Mouse (Mus musculus) megakaryocyte, embryonic 14.5 days (primary cell): ENCODE measurements around the gene Celf2. TPM values are rescaled to one million over a fixed set of nuclear protein-coding genes. Genes with fewer than 3 reads are reported as not detected.
A peak's percentile ranks its signal among the peaks of the same experiment; 100 is the strongest.

Experiments used
- H3K27me3 ChIP-seq: replicated peaks from 2 replicates; pipeline ENCODE3; 2012; ENCODE audit warnings: inconsistent platforms
- H3K36me3 ChIP-seq: replicated peaks from 2 replicates; pipeline ENCODE3; 2012; ENCODE audit warnings: low read length, inconsistent platforms, mixed read lengths
- H3K4me1 ChIP-seq: 2 replicates; pipeline ENCODE4 v1.6.1; 2012; ENCODE audit warnings: inconsistent platforms
- H3K4me3 ChIP-seq: replicated peaks from 2 replicates; pipeline ENCODE3; 2012; ENCODE audit warnings: moderate library complexity, mild to moderate bottlenecking, inconsistent platforms
- H3K9me3 ChIP-seq: 2 replicates; pipeline ENCODE4 v1.6.1; 2012; ENCODE audit warnings: inconsistent platforms
- FLI1 ChIP-seq: IDR thresholded peaks from 2 replicates; pipeline ENCODE4 v1.6.1; 2012; ENCODE audit warnings: low read length, inconsistent platforms, mixed read lengths
- GATA1 ChIP-seq: IDR thresholded peaks from 3 replicates; pipeline ENCODE4 v1.6.1; 2012; ENCODE audit warnings: mixed read lengths, low read length, inconsistent platforms, borderline replicate concordance
- polyA plus RNA-seq: library from polyadenylated mRNA; stranded (reverse); fragments of >175 nt; gene quantifications from 2 replicates; pipeline ENCODE4 v1.2.3, GENCODE M21; 2012; ENCODE audit warnings: low replicate concordance; ENCODE audit not compliant: insufficient read depth

Celf2 gene
- polyA plus RNA-seq, 1 experiment: 4.8 TPM

DNA sequence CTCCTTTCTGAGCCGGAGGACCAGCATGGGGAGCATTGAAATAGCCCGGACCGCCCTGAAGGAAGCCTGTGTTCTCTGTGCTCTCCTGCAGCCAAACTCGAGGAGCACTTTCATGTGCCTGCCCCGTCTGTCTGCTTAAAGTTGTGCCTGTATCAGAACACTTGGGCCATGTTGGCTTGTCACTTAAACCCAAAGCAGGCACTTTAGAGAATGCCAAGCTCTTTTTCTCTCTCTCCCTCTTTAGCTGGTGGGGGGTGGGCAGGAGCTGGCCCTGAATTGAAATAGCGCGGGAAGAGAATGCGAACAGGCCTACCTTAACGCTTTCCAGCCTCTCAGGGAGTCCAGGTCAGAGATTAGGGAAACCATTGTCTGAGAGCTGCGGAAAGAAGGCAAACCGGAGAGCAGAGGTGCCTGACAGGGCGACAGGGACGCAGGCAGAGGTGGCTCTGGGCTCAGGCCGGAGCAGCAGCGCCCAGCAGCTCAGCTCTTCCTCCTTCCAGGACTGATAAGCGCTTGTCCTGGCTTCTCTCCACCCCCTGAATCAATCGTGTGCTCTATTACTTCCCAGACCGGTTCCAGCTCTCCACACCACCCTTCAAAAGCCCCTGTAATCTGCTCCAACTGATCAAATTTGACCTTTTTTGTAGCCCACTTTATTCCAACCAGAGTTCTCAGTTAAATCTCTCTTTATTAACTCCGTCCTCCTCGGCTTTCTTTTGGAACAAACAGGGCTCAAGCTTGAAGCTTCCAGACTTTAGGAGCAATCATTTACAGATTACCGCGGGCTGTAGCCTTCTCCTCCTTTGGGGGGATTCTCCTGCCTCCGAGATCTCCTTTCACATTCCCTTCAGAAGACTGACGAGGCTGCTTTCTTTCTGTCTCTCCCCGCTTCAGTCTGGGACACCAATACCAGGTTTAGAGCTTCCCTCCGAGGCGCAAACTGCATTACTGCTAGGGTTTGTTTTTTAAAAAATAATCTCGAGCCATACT, 428.3 kb downstream of the Celf2 start:
- Histone ChIP-seq H3K36me3 (no peaks in the 10 kb centered on the region), H3K9me3 (peaks cover 10% of the 10 kb centered on the region; the same call in 1 of the 2 replicates), H3K4me1 (peaks cover 12% of the 10 kb centered on the region), H3K4me3 (peak overlapping the region; percentile 87), H3K27me3 (no peaks in the 10 kb centered on the region)
- TF ChIP-seq FLI1 (no peak), GATA1 (no peak)

DNA sequence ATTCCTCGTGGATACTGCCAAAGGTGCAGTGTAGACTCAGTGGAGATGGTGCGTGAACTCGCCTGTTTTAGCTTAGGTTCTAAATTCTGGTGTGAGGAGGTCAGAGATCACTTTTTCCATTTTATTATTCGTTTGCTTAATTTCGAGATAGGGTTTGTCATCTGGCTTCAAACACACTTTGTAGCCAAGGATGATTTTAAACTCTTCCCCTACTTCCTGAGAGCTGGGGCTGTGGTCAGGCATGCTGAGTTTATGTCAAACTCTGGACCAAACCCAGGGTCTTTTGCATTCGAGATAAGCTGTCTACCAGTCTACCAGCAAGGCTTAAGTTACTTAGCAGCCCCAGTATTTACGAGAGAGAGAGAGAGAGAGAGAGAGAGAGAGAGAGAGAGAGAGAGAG, 429.3 kb downstream of the Celf2 start:
- no peaks in the 10 kb centered on the region for H3K27me3 ChIP-seq
- no peaks in the 10 kb centered on the region for H3K36me3 ChIP-seq
- peaks cover 11% of the 10 kb centered on the region for H3K4me1 ChIP-seq
- H3K9me3 ChIP-seq: peaks cover 10% of the 10 kb centered on the region; the same call in 1 of the 2 replicates
- TF ChIP-seq FLI1: no peak
- TF ChIP-seq GATA1: no peak
- no peak overlapping the region for H3K4me3 ChIP-seq

DNA sequence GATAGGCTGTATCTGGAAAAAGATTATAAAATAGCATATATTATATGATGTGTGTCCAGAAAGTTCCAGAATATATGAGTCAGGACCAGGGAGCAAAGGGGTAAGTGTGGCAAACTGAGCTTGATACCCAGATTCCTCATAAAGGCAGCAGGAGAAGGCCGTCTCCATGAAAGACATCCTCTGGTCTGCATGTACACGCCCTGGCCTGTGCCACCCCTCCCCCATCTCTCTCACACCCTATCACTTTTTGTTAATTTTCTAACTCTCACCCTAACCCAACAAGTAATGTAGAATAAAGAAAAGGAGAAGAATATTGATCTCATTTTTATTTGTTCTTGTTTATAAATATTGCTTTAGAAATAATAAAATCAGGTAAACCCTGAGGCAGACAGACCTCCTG, 430.0 kb downstream of the Celf2 start:
- TF ChIP-seq FLI1 (no peak), GATA1 (no peak)
- no peaks in the 10 kb centered on the region for H3K36me3 ChIP-seq
- H3K4me3 ChIP-seq: no peak overlapping the region
- H3K27me3 ChIP-seq: no peaks in the 10 kb centered on the region
- peaks cover 10% of the 10 kb centered on the region; the same call in 1 of the 2 replicates for H3K9me3 ChIP-seq
- H3K4me1 ChIP-seq: peaks cover 11% of the 10 kb centered on the region

DNA sequence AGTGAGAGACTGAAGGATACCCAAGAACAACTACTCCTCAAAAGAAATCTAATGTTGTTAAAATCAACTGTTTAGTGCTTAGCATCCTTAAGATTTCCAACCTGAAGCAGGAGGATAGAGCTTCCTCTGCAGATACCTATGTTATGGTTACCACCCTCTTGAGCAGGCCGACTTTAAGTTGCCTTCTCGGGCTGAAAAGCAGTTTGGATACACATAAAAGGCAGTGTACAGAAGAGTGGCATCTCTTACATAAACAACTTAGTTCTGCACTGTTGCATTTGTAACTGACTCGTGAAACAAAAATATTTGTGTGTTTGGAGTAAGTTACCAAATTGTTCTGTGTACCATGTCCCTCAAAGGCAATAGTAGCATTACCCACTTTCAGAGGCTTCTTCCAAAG, 435.6 kb downstream of the Celf2 start:
- Histone ChIP-seq H3K27me3 (no peaks in the 10 kb centered on the region), H3K4me3 (no peak overlapping the region), H3K36me3 (no peaks in the 10 kb centered on the region), H3K4me1 (no peaks in the 10 kb centered on the region), H3K9me3 (peaks cover 10% of the 10 kb centered on the region; the same call in 1 of the 2 replicates)
- no peak for TF ChIP-seq GATA1
- TF ChIP-seq FLI1: no peak

DNA sequence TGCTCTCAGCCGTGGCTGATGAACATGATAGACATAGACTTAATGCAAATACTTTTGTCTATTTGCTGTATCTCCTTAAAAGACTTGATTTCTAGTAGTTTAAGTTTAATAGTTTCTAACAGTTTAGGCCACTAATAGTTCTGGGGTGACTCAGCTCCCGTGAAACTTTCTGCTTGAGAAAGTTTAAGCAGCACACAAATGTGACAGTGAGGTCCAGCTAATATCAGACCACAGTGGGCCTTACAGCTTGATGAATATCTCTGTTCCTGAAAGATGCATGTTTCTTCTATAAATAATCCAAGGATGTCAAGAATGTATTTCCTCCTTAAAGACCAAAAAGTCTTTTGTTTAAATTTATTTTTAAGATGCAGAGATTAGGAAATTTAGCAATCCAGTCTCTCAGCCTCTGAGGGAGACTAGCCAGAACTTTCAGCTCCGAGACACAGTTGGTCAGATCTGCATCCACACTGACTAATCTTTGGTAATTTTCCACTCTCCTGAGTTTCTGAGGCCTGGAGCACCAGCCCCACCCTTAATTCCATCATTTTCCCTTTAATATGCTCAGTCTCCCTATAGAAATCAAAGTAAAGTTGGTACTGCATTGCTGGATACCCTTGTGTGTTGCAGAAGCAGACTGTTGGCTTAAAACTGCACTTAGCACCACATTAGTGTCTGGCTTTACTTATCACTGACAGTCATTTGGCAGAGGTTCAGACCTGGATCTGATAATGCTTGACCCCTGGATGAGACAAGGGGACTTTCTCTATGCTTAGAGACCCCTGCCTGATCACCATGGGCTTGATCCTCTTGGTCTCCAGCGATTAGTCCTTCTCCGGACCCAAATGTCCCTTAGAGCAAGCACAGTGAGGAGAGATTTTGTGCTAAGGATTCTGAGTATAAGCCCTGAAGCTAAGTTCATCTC, 436.8 kb downstream of the Celf2 start:
- Histone ChIP-seq H3K9me3 (peaks cover 9% of the 10 kb centered on the region; the same call in 1 of the 2 replicates), H3K27me3 (no peaks in the 10 kb centered on the region), H3K36me3 (no peaks in the 10 kb centered on the region), H3K4me3 (no peak overlapping the region), H3K4me1 (no peaks in the 10 kb centered on the region)
- no peak for TF ChIP-seq GATA1
- TF ChIP-seq FLI1: no peak

DNA sequence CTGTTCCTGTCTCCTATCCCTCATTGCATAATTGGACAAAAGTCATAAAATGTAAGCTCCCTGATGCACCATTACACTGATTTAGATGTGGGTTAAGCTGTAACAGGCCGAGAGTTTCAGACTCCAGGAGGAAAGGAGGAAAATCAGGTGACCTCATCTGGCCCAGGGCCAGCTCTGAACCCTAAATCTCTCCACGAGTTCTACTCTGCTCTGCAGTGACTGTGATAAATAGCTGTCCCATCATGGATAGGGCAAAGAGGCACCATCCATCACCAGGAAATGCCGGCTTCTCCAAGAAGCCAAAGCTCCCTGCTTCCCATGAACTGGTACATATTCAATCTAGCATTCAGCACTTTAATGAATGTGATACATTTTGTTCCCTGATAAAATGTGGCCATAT, 439.9 kb downstream of the Celf2 start:
- Histone ChIP-seq H3K36me3 (no peaks in the 10 kb centered on the region), H3K27me3 (no peaks in the 10 kb centered on the region), H3K4me3 (no peak overlapping the region), H3K4me1 (no peaks in the 10 kb centered on the region), H3K9me3 (no peaks in the 10 kb centered on the region)
- TF ChIP-seq FLI1 (no peak), GATA1 (no peak)

DNA sequence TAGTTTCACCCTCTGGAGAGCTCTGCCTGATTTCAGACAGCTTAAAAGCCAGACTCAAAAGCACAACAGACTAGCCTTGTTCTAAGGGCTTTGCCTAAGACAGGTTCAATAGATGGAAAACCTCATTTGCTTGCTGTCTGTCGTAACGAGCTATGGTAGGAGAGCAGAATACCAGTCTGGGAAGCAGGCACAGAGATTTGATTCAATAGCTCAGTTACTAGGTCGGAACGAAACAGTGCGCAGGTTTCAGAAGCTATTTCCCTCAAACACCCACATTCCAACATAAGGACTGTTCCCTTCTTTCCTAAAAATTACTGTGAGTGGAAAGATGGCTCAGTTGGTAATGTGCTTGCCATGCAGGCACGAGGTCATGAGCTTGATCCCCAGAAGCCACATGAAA, 441.1 kb downstream of the Celf2 start:
- H3K36me3 ChIP-seq: no peaks in the 10 kb centered on the region
- no peaks in the 10 kb centered on the region for H3K9me3 ChIP-seq
- peaks cover 5% of the 10 kb centered on the region; the same call in 1 of the 2 replicates for H3K4me1 ChIP-seq
- no peak overlapping the region for H3K4me3 ChIP-seq
- TF ChIP-seq FLI1 (no peak), GATA1 (no peak)
- H3K27me3 ChIP-seq: no peaks in the 10 kb centered on the region

DNA sequence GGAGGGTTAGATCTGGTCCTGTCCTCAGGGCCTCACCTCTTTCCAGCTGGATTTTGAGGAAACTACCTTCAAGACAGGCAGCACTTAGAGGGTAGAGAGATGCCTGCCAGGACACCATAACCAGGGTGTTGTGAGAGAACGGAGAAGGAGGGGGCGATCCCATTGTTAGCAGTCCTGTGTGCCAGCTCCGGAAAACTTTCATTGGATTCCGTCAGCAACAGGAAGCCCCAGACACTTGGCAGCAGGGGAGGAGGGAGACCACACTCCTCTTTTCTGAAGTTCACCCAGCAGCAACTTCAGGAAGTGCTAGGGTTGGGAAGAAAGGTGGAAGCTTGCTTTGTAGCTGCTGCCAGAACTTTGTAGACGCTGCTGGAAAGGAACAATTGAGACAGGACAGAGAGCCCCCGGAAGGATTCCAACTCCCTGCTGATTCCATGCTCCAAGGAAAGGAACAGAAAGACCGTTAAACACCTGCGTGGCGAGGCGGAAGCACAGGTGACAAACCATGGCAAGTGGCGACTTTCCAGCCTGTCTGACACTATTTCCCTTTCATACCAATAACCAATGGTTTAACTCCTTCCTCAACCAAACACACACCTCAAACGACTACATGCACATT, 445.7 kb downstream of the Celf2 start:
- Histone ChIP-seq H3K4me3 (no peak overlapping the region), H3K4me1 (peaks cover 5% of the 10 kb centered on the region; the same call in 1 of the 2 replicates), H3K9me3 (no peaks in the 10 kb centered on the region), H3K36me3 (no peaks in the 10 kb centered on the region), H3K27me3 (no peaks in the 10 kb centered on the region)
- TF ChIP-seq FLI1: no peak
- TF ChIP-seq GATA1: no peak

DNA sequence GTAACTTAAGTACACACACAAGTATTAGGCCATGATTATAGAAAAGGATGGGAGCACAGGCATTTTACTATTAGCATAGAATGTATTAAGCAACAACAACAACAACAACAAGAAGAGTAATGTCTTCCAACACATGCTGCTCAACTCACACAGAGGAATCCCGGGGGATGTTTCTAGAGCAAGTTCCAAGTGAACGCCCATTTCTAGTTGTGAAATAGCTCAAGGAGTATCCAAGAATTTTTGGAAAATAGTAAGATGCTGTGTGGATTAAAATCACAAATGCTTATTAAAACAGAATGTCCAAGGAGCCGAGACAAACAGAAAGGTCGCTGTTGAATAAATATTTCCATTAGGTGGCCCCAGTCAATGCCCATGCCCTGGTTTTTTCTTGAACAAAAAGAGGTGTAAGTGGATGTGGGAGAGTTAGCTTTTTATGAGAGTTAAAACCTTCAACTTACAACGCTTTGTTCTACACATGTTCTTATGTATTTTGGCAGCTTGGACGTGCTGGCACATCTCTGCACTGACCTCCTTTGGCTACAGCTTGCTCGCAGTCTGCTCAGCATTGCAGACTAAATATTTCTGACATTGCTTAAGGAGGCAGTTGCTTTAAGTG, 448.8 kb downstream of the Celf2 start:
- H3K36me3 ChIP-seq: no peaks in the 10 kb centered on the region
- no peak overlapping the region for H3K4me3 ChIP-seq
- H3K9me3 ChIP-seq: no peaks in the 10 kb centered on the region
- no peak for TF ChIP-seq FLI1
- no peak for TF ChIP-seq GATA1
- H3K4me1 ChIP-seq: peaks cover 5% of the 10 kb centered on the region; the same call in 1 of the 2 replicates
- H3K27me3 ChIP-seq: no peaks in the 10 kb centered on the region
